Mouse (Mus musculus): ENCODE results near the gene Ccdc24.

Ccdc24 gene

GRCm38 (mm10) chr4:117829260-117830123, 42.9 kb downstream of the Ccdc24 start:
- DNase-seq: peak; percentile 80 to 88

- DNase-seq: no peak
These were observed 43.7 kb downstream of the Ccdc24 start for GRCm38 (mm10) chr4:117828572-117829145.

- no peak for DNase-seq
These were observed 54.3 kb downstream of the Ccdc24 start for GRCm38 (mm10) chr4:117818032-117818431.

GRCm38 (mm10) chr4:117816776-117817175, 55.6 kb downstream of the Ccdc24 start:
- no peak for DNase-seq
